15 mouse cellular contexts compared by ENCODE assay signal in the genomic region with DNA sequence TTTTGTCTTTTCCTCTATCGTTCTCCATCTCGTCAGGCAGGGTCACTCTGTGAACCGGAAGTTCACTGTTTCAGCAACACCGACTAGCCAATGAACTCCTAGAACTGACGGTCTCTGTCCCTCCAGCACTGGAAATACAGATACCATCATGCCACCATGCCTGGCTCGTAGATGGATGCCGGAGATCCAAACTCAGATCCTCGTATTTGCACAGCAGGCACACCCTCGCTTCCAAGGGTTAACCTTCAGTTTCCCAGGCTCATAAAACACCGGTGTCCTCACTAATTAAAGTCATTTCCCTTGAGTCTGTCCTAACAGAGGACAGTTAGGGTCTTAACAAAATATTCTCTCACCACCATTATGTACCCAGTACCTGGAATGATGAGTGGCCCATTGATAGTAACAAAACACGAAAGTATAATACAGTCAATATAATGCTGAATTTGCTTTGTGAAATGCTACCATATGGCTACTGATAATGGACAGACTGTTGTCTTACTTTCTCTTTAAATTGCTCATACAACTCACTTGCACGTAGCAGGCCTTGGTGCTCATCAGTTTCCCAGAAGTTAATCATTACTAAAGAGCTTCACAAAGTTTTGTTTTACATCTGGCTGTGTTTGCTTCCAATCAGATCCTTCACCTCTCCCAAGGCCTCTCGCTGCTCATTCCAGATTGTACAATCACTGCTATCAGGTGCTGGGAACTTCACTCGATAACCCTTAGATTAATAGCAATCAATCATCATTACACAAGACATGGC. TPM values are rescaled to one million over a fixed set of nuclear protein-coding genes. Genes with fewer than 3 reads are reported as not detected.
"Had no signal": no experiment of that assay in that cellular context is flagged by ENCODE, and none has a peak within 500 bp of the region (broad histone marks: within the 10 kb centered on the region; RNA-seq: fewer than 3 reads in every experiment).

No protein-coding gene starts in this region.

- H3K27me3 ChIP-seq: limb, embryonic 12.5 days; liver, embryonic 15.5 days; midbrain, embryonic 15.5 days; neural tube, embryonic 13.5 days; stomach, embryonic 15.5 days had no signal

- H3K9me3 ChIP-seq: liver, embryonic 15.5 days; midbrain, embryonic 15.5 days; stomach, embryonic 15.5 days had no signal

- H3K4me3 ChIP-seq: layer of hippocampus, adult 2 months; limb, embryonic 12.5 days; liver, embryonic 15.5 days; midbrain, embryonic 15.5 days; neural tube, embryonic 13.5 days; stomach, embryonic 15.5 days had no signal

- H3K27ac ChIP-seq: hindbrain, embryonic 14.5 days; layer of hippocampus, adult 2 months; limb, embryonic 12.5 days; liver, embryonic 15.5 days; midbrain, embryonic 15.5 days; neural tube, embryonic 13.5 days; stomach, embryonic 15.5 days had no signal

- DNase-seq: kidney, adult 18-20 months; kidney, postnatal 10 days; kidney, postnatal 4 days; retina, postnatal 1 day; right cerebral cortex, postnatal 14 days; thymus, postnatal 14 days had no signal

- H3K4me2 ChIP-seq: hindbrain, embryonic 14.5 days; limb, embryonic 12.5 days; liver, embryonic 15.5 days; midbrain, embryonic 15.5 days; neural tube, embryonic 13.5 days; stomach, embryonic 15.5 days had no signal

- H3K4me1 ChIP-seq: liver, embryonic 15.5 days; midbrain, embryonic 15.5 days; neural tube, embryonic 13.5 days; stomach, embryonic 15.5 days had no signal

- H3K36me3 ChIP-seq: limb, embryonic 12.5 days; liver, embryonic 15.5 days; midbrain, embryonic 15.5 days; neural tube, embryonic 13.5 days; stomach, embryonic 15.5 days had no signal

- H3K9ac ChIP-seq: hindbrain, embryonic 14.5 days; limb, embryonic 12.5 days; liver, embryonic 15.5 days; midbrain, embryonic 15.5 days; neural tube, embryonic 13.5 days; stomach, embryonic 15.5 days had no signal

- ATAC-seq: midbrain, embryonic 15.5 days had no signal

RNA-seq across cellular contexts. Expression of a gene that starts 52.7 kb away (rescaled TPM):
- total RNA-seq: megakaryocyte progenitor cell, adult 5-6 weeks; monocyte, adult 5-6 weeks had no signal
- polyA plus RNA-seq: liver, embryonic 15.5 days had no signal
